Mouse (Mus musculus): ENCODE measurements at regions not wholly inside any gene's neighbourhood (a gene's known extent, or its start where the extent isn't known, plus 50 kb on each side); places are given as distances from the start of the nearest gene placed in this dataset.
A peak's percentile ranks its signal among the peaks of the same experiment; 100 is the strongest.

- DNase-seq (ENCODE audit: low spot score): peak; percentile 22
Measured at GRCm38 (mm10) chrX:96019556-96019955, 62.8 kb upstream of the Las1l start.

DNA sequence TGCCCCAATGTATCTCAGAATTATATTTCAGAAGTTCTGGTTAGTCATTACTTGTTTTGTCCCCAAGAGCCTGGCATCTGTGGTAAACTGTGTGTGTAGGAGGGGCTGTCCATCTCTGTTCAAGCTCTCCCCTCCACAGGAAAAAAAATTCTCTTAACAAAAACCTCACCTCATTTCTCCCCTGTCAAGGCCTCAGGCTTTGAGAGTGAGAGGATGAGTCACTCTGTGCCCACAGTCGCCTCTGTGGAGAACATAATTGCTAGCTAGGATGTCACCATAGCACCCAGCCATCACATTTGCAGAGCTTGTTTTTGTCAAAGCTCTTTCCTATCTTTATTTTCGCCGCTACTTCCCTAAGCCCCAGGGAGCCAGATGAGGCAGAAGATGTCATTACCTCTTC is 63.6 kb upstream of the Las1l start:
- no peak for DNase-seq (ENCODE audit: low spot score)

DNA sequence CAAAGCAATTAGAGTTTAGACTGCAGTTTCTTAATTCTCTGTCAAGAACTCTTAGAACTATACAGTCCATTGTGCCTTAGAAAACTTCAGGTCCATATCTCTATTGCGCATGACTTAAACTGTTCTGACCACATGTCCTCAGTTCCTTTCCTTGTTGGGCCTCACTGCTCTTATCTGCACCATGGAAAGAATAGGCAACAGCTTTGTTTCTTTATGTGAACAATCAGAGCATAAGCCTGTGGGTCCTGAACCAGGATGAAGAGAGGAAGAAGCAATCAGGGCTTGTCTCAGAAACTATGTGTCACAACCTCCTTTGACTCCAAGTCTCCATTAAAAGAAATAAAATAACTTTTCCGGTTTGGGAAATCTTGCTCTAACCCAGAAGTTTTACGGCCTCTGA is 68.6 kb upstream of the Las1l start:
- DNase-seq (ENCODE audit: low spot score): no peak

GRCm38 (mm10) chrX:96025876-96026275 is 69.1 kb upstream of the Las1l start:
- no peak for DNase-seq (ENCODE audit: low spot score)

- no peak for DNase-seq (ENCODE audit: low spot score)
Measured at GRCm38 (mm10) chrX:96031591-96031990, 64.3 kb upstream of the Msn start.

GRCm38 (mm10) chrX:96035307-96035706 is 60.5 kb upstream of the Msn start:
- no peak for DNase-seq (ENCODE audit: low spot score)

DNA sequence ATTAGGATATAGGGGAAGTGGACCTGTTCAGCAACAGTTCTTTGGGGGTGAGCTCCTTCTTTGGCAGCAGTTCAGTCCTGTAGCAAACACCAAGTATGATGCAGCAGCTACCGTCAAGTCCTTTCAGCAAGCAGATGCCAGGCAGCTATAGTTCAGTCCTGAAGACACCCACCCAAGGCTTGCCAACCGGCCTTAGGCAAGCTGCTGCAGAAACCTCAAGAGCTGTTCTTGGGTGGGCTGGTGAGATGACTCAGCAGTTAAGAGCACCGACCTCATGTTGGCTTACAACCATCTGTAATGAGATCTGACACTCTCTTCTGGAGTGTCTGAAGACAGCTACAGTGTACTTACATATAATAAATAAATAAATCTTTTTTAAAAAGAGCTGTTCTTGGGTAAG is 53.6 kb upstream of the Msn start:
- DNase-seq (ENCODE audit: low spot score): no peak
